Mouse (Mus musculus) cerebellum, postnatal 25 days (tissue): ENCODE data around the gene BC067074.
"Not testable (repeated sequence)": the region's sequence is repeated elsewhere in the genome, so short reads cannot be mapped to it uniquely, and the experiment has no call there.

Experiments
- DNase-seq, 2 experiments: peaks; one replicate each; pipeline ENCODE4 v3.0.0; 2021; ENCODE audit warnings: mixed read lengths in 2 of 2

BC067074 gene

GRCm38 (mm10) chr13:113379766-113380309, 86.9 kb downstream of the BC067074 start:
- DNase-seq, result peak in 1 of 2 experiments; percentile 52

GRCm38 (mm10) chr13:113381710-113382109, 88.8 kb downstream of the BC067074 start:
- DNase-seq, result no peak

GRCm38 (mm10) chr13:113382201-113382600, 89.2 kb downstream of the BC067074 start:
- no peak for DNase-seq

- not testable (repeated sequence) for DNase-seq
Measured at GRCm38 (mm10) chr13:113382770-113383169, 89.8 kb downstream of the BC067074 start.

- no peak for DNase-seq
Measured at GRCm38 (mm10) chr13:113393386-113393785, 100.4 kb downstream of the BC067074 start.

GRCm38 (mm10) chr13:113394591-113394990, 101.6 kb downstream of the BC067074 start:
- DNase-seq, result no peak

- no peak for DNase-seq
Measured at GRCm38 (mm10) chr13:113397006-113397520, 104.1 kb downstream of the BC067074 start.

GRCm38 (mm10) chr13:113401373-113402010, 108.5 kb downstream of the BC067074 start:
- DNase-seq, result no peak

GRCm38 (mm10) chr13:113403706-113404105, 110.7 kb downstream of the BC067074 start:
- no peak for DNase-seq

GRCm38 (mm10) chr13:113404172-113404571, 111.2 kb downstream of the BC067074 start:
- no peak for DNase-seq

- peak; percentile 86 to 87 for DNase-seq
Measured at GRCm38 (mm10) chr13:113409941-113410340, 117.0 kb downstream of the BC067074 start.

- DNase-seq, result no peak
Measured at GRCm38 (mm10) chr13:113415527-113415926, 122.6 kb downstream of the BC067074 start.

- no peak for DNase-seq
Measured at GRCm38 (mm10) chr13:113416986-113417385, 124.0 kb downstream of the BC067074 start.

GRCm38 (mm10) chr13:113417757-113418483, 125.0 kb downstream of the BC067074 start:
- no peak for DNase-seq

- no peak for DNase-seq
Measured at GRCm38 (mm10) chr13:113418632-113419031, 125.7 kb downstream of the BC067074 start.

GRCm38 (mm10) chr13:113421472-113421871, 128.5 kb downstream of the BC067074 start:
- DNase-seq, result no peak

- no peak for DNase-seq
Measured at GRCm38 (mm10) chr13:113423825-113424224, 130.9 kb downstream of the BC067074 start.

- no peak for DNase-seq
Measured at GRCm38 (mm10) chr13:113425907-113426306, 132.9 kb downstream of the BC067074 start.
